Mouse (Mus musculus) granulocyte monocyte progenitor cell, adult 5-6 weeks (primary cell): ENCODE results near the gene H13. TPM values are rescaled to one million over a fixed set of nuclear protein-coding genes. Genes with fewer than 3 reads are reported as not detected.

Experiments
- ATAC-seq: replicated peaks from 2 replicates; pipeline ENCODE4 v1.8.0; 2016; ENCODE audit warnings: mild to moderate bottlenecking, moderate TSS enrichment, inconsistent platforms; ENCODE audit not compliant: poor library complexity, severe bottlenecking
- total RNA-seq, 2 experiments: library from RNA; stranded (forward) in 1 of 2; stranded (reverse) in 1 of 2; fragments of 200-712, 200-1000 nt in 1 of 2; fragments of >200 nt in 1 of 2; fragmentation: Nextera tagmentation in 1 of 2; gene quantifications; 2 replicates each; pipeline ENCODE4 v1.2.3; 2014 to 2017

Gene H13
- total RNA-seq, 2 experiments from 2014 or later: 180 to 235 TPM

GRCm38 (mm10) chr2:152696476-152697164 lies 27.4 kb downstream of the H13 start:
- ATAC-seq: peak; percentile 75

- ATAC-seq: no peak
Measured at GRCm38 (mm10) chr2:152700138-152700537, 30.9 kb downstream of the H13 start.

- ATAC-seq: no peak
Measured at GRCm38 (mm10) chr2:152700725-152701124, 31.5 kb downstream of the H13 start.

- ATAC-seq: no peak
Measured at GRCm38 (mm10) chr2:152703596-152704255, 34.5 kb downstream of the H13 start.

- no peak for ATAC-seq
Measured at GRCm38 (mm10) chr2:152704256-152704605, 35.0 kb downstream of the H13 start.

- no peak for ATAC-seq
Measured at GRCm38 (mm10) chr2:152704811-152705370, 35.6 kb downstream of the H13 start.

- no peak for ATAC-seq
Measured at GRCm38 (mm10) chr2:152705993-152706571, 36.8 kb downstream of the H13 start.

GRCm38 (mm10) chr2:152707186-152707585 lies 37.9 kb downstream of the H13 start:
- no peak for ATAC-seq

GRCm38 (mm10) chr2:152707627-152708026 lies 38.4 kb downstream of the H13 start:
- ATAC-seq: no peak

GRCm38 (mm10) chr2:152709066-152709465 lies 39.8 kb downstream of the H13 start:
- ATAC-seq: peak; percentile 57

- no peak for ATAC-seq
Measured at GRCm38 (mm10) chr2:152716241-152716772, 47.0 kb downstream of the H13 start.

GRCm38 (mm10) chr2:152717652-152718051 lies 48.4 kb downstream of the H13 start:
- no peak for ATAC-seq

- ATAC-seq: no peak
Measured at GRCm38 (mm10) chr2:152718076-152718475, 48.8 kb downstream of the H13 start.

GRCm38 (mm10) chr2:152723651-152724331 lies 54.5 kb downstream of the H13 start:
- ATAC-seq: peak; percentile 69

- no peak for ATAC-seq
Measured at GRCm38 (mm10) chr2:152724332-152724723, 55.1 kb downstream of the H13 start.

- no peak for ATAC-seq
Measured at GRCm38 (mm10) chr2:152725178-152725750, 56.0 kb downstream of the H13 start.

GRCm38 (mm10) chr2:152726213-152726612 lies 57.0 kb downstream of the H13 start:
- ATAC-seq: no peak

GRCm38 (mm10) chr2:152726751-152727335 lies 57.6 kb downstream of the H13 start:
- ATAC-seq: peak; percentile 73

GRCm38 (mm10) chr2:152727795-152728510 lies 58.7 kb downstream of the H13 start:
- no peak for ATAC-seq
